16 mouse cellular contexts compared by ENCODE assay signal in genomic region chr5:136357227-136357626, GRCm38 (mm10).
DNase-seq lines count a peak whose midpoint lies in the region; ATAC-seq lines count a peak whose summit lies in the region.
"Had no signal": no experiment of that assay in that cellular context is flagged by ENCODE, and none has a peak within 500 bp of the region (broad histone marks: within the 10 kb centered on the region; RNA-seq: fewer than 3 reads in every experiment).

No protein-coding gene starts in this region.

- H3K36me3 ChIP-seq in hindbrain, embryonic 12.5 days = peaks cover 15% of the 10 kb centered on the region; the same call in 1 of the 2 replicates
- H3K36me3 ChIP-seq in hindbrain, embryonic 14.5 days (replicated peaks; ENCODE audit: control insufficient read depth, insufficient read depth) = peaks cover 33% of the 10 kb centered on the region

- no peak overlapping the region for H3K4me2 ChIP-seq in hindbrain, embryonic 12.5 days (replicated peaks)
- no peak overlapping the region for H3K4me2 ChIP-seq in hindbrain, embryonic 14.5 days (replicated peaks)
- H3K4me2 ChIP-seq: embryonic facial prominence, embryonic 13.5 days; limb, embryonic 13.5 days had no signal

- H3K4me1 ChIP-seq in hindbrain, embryonic 12.5 days = peaks cover 26% of the 10 kb centered on the region
- peaks cover 23% of the 10 kb centered on the region for H3K4me1 ChIP-seq in hindbrain, embryonic 14.5 days (replicated peaks; ENCODE audit: control insufficient read depth, insufficient read depth, low read length)

- H3K9me3 ChIP-seq in hindbrain, embryonic 12.5 days (replicated peaks) = no peaks in the 10 kb centered on the region
- no peaks in the 10 kb centered on the region for H3K9me3 ChIP-seq in hindbrain, embryonic 14.5 days (ENCODE audit: control insufficient read depth, low read length)
- H3K9me3 ChIP-seq: embryonic facial prominence, embryonic 13.5 days; limb, embryonic 13.5 days had no signal

- no peak overlapping the region for H3K4me3 ChIP-seq in hindbrain, embryonic 12.5 days
- H3K4me3 ChIP-seq in hindbrain, embryonic 14.5 days (replicated peaks; ENCODE audit: low read length) = no peak overlapping the region
- H3K4me3 ChIP-seq: embryonic facial prominence, embryonic 13.5 days; heart, adult 2 months; limb, embryonic 13.5 days had no signal

- no peaks in the 10 kb centered on the region for H3K27me3 ChIP-seq in hindbrain, embryonic 12.5 days
- H3K27me3 ChIP-seq in hindbrain, embryonic 14.5 days (ENCODE audit: control insufficient read depth, insufficient read depth, low read length) = no peaks in the 10 kb centered on the region
- H3K27me3 ChIP-seq: embryonic facial prominence, embryonic 13.5 days had no signal

- WGBS in hindbrain, embryonic 12.5 days = 46% methylated on average over 2 of the region's 2 CpGs
- 35% methylated on average over 2 of the region's 2 CpGs for WGBS in hindbrain, embryonic 14.5 days

- no peak overlapping the region for H3K9ac ChIP-seq in hindbrain, embryonic 12.5 days
- H3K9ac ChIP-seq in hindbrain, embryonic 14.5 days = no peak overlapping the region
- H3K9ac ChIP-seq: embryonic facial prominence, embryonic 13.5 days; limb, embryonic 13.5 days had no signal

- H3K27ac ChIP-seq in hindbrain, embryonic 12.5 days = peak overlapping the region; percentile 42
- no peak overlapping the region for H3K27ac ChIP-seq in hindbrain, embryonic 14.5 days
- H3K27ac ChIP-seq: embryonic facial prominence, embryonic 13.5 days; heart, adult 2 months; limb, embryonic 13.5 days had no signal

- ATAC-seq in hindbrain, embryonic 12.5 days (ENCODE audit: low FRiP score) = peak; percentile 40; the same call in 1 of the 2 replicates
- ATAC-seq in hindbrain, embryonic 14.5 days (ENCODE audit: low FRiP score) = no peak
- ATAC-seq: activated CD4-positive, CD25-positive, alpha-beta regulatory T cell, adult 4 months had no signal

- DNase-seq in hindbrain, embryonic 14.5 days (ENCODE audit: low spot score) = no peak
- DNase-seq in right cerebral cortex, adult 18-20 months = peak; percentile 15
- no peak for DNase-seq in right cerebral cortex, postnatal 36 days (ENCODE audit: low spot score in 2 of 2)
- DNase-seq in layer of hippocampus, adult 18-20 months (ENCODE audit: low spot score in 2 of 2) = peak; percentile 3 to 35
- DNase-seq in cerebellum, postnatal 36 days = no peak
- no peak for DNase-seq in kidney, postnatal 10 days
- DNase-seq in cerebellum, adult 11 months = no peak
- DNase-seq: cerebellum, adult 9-11 months; heart, adult 2 months; lung, adult 18-20 months; right cerebral cortex, postnatal 14 days; thymus, postnatal 25 days had no signal

Comparison
In these comparisons a context has a peak if more than half of its experiments do, and no peak if none do; other contexts are left out.
1. DNase-seq: peak in right cerebral cortex, adult 18-20 months (single experiment) and layer of hippocampus, adult 18-20 months (2 of 2); none in hindbrain, embryonic 14.5 days (single experiment), right cerebral cortex, postnatal 36 days (0 of 2), cerebellum, postnatal 36 days (0 of 2), kidney, postnatal 10 days (single experiment) and cerebellum, adult 11 months (single experiment).